Comparison of ENCODE assay signal across 25 mouse cellular contexts in the genomic region with DNA sequence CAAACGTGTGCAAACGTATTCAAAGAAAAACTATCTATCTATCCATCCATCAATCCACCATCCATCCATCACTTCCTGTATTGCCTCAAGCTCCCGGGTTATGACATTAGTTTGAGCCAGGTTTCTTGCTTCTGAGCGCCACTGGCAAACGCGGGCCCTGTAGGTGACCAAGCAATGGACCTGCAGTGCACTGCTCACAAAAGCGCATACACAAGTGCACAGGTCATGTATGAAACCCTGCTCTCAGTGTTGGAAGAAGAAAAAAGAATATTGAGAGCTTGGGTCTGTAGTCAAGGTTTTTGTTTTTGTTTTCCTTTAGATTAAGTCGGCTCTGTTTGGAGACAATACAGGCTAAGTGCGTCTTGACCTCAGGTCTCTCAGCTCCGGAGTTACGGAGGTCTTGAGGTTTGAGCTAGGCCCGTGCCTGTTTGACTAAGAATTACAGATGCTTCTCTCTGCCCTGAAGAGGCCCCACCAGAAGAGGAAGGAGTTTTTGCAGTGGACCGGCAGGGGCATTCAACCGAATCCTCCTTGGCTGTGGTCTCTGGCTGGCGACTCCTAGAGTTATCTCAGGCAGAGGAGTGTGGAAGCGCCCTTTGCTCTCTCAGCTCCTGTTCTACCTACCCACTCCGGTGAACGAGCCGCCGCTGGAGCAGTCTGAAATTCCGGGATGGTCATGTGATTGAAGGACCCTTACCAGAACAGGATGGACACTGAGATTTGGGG. TPM values are rescaled to one million over a fixed set of nuclear protein-coding genes. Genes with fewer than 3 reads are reported as not detected.
DNase-seq lines count a peak whose midpoint lies in the region; ATAC-seq and TF ChIP-seq lines count a peak whose summit lies in the region.
"Had no signal": no experiment of that assay in that cellular context is flagged by ENCODE, and none has a peak within 500 bp of the region (broad histone marks: within the 10 kb centered on the region; RNA-seq: fewer than 3 reads in every experiment).

No protein-coding gene starts in this region.

- peaks cover 100% of the 10 kb centered on the region for H3K27me3 ChIP-seq in hindbrain, embryonic 10.5 days (ENCODE audit: insufficient read depth, poor library complexity, severe bottlenecking)
- H3K27me3 ChIP-seq in hindbrain, postnatal 0 days (ENCODE audit: insufficient read depth, low read length): peaks cover 80% of the 10 kb centered on the region
- peaks cover 93% of the 10 kb centered on the region for H3K27me3 ChIP-seq in E14TG2a.4 (ENCODE audit: insufficient read depth, low read length)
- peaks cover 100% of the 10 kb centered on the region for H3K27me3 ChIP-seq in limb, embryonic 10.5 days (ENCODE audit: low read depth, poor library complexity, severe bottlenecking)

- no peak for ATAC-seq in hindbrain, postnatal 0 days
- ATAC-seq in megakaryocyte progenitor cell, adult 5-6 weeks (replicated peaks; ENCODE audit: poor library complexity): no peak
- ATAC-seq: lung, postnatal 0 days had no signal

- no peak for TF ChIP-seq CTCF in hindbrain, postnatal 0 days (IDR thresholded peaks at IDR 0.05; ENCODE audit: low read depth)
- no peak for TF ChIP-seq CTCF in E14TG2a.4 (conservative IDR thresholded peaks at IDR 0.05; ENCODE audit: low read length)

- H3K4me3 ChIP-seq in hindbrain, embryonic 10.5 days: no peak overlapping the region
- no peak overlapping the region for H3K4me3 ChIP-seq in hindbrain, postnatal 0 days (ENCODE audit: low read length)
- H3K4me3 ChIP-seq in E14TG2a.4 (replicated peaks; ENCODE audit: low read length): 0 out of 2 replicates have a peak overlapping the region, but pooled peaks have one; percentile 1
- H3K4me3 ChIP-seq in limb, embryonic 10.5 days: no peak overlapping the region
- H3K4me3 ChIP-seq: embryonic facial prominence, embryonic 12.5 days; heart, embryonic 15.5 days; liver, embryonic 15.5 days; myocyte had no signal

- DNase-seq in hindbrain, embryonic 10.5 days (ENCODE audit: low spot score): peak; percentile 58
- no peak for DNase-seq in hindbrain, postnatal 0 days (ENCODE audit: low spot score)
- DNase-seq in embryo, embryonic 10.5 days (ENCODE audit: low spot score): peak; percentile 60
- DNase-seq in limb, embryonic 10.5 days (ENCODE audit: low spot score): peak; percentile 59
- DNase-seq in gastrocnemius, postnatal 10 days: no peak
- DNase-seq: adrenal gland, postnatal 25 days; cerebellum, adult 8-10 months; heart, adult 18-20 months; kidney, adult 18-20 months; kidney, postnatal 25 days; layer of hippocampus, adult 9-11 months; right cerebral cortex, adult 18-20 months; thymus, postnatal 36 days had no signal

- peaks cover 30% of the 10 kb centered on the region for H3K4me1 ChIP-seq in hindbrain, embryonic 10.5 days (replicated peaks)
- no peaks in the 10 kb centered on the region for H3K4me1 ChIP-seq in hindbrain, postnatal 0 days (ENCODE audit: insufficient read depth, low read length)
- peaks cover 62% of the 10 kb centered on the region for H3K4me1 ChIP-seq in E14TG2a.4 (replicated peaks; ENCODE audit: low read depth, low read length)
- peaks cover 32% of the 10 kb centered on the region for H3K4me1 ChIP-seq in limb, embryonic 10.5 days

- no peaks in the 10 kb centered on the region for H3K9me3 ChIP-seq in hindbrain, embryonic 10.5 days
- no peaks in the 10 kb centered on the region for H3K9me3 ChIP-seq in hindbrain, postnatal 0 days (ENCODE audit: low read length)
- H3K9me3 ChIP-seq in E14TG2a.4 (ENCODE audit: low read length): no peaks in the 10 kb centered on the region
- no peaks in the 10 kb centered on the region for H3K9me3 ChIP-seq in limb, embryonic 10.5 days (replicated peaks)
- H3K9me3 ChIP-seq: embryonic facial prominence, embryonic 12.5 days; heart, embryonic 15.5 days; liver, embryonic 15.5 days had no signal

- no peak overlapping the region for H3K4me2 ChIP-seq in hindbrain, postnatal 0 days (ENCODE audit: low read depth, low read length)
- H3K4me2 ChIP-seq: embryonic facial prominence, embryonic 12.5 days; heart, embryonic 15.5 days; liver, embryonic 15.5 days had no signal

- no peak overlapping the region for H3K9ac ChIP-seq in hindbrain, postnatal 0 days (replicated peaks; ENCODE audit: low read length)
- H3K9ac ChIP-seq: embryonic facial prominence, embryonic 12.5 days; heart, embryonic 15.5 days; liver, embryonic 15.5 days had no signal

- H3K36me3 ChIP-seq in hindbrain, embryonic 10.5 days: no peaks in the 10 kb centered on the region
- no peaks in the 10 kb centered on the region for H3K36me3 ChIP-seq in hindbrain, postnatal 0 days (ENCODE audit: insufficient read depth, low read length)
- H3K36me3 ChIP-seq in E14TG2a.4 (ENCODE audit: insufficient read depth, low read length): no peaks in the 10 kb centered on the region
- no peaks in the 10 kb centered on the region for H3K36me3 ChIP-seq in limb, embryonic 10.5 days
- H3K36me3 ChIP-seq: embryonic facial prominence, embryonic 12.5 days; heart, embryonic 15.5 days; liver, embryonic 15.5 days had no signal

- no peak overlapping the region for H3K27ac ChIP-seq in hindbrain, embryonic 10.5 days
- no peak overlapping the region for H3K27ac ChIP-seq in hindbrain, postnatal 0 days
- no peak overlapping the region for H3K27ac ChIP-seq in limb, embryonic 10.5 days
- H3K27ac ChIP-seq: embryonic facial prominence, embryonic 12.5 days; heart, embryonic 15.5 days; liver, embryonic 15.5 days had no signal

- under 1% methylated on average over 21 of the region's 21 CpGs for WGBS in hindbrain, embryonic 10.5 days
- WGBS in hindbrain, postnatal 0 days: 1% methylated on average over 21 of the region's 21 CpGs
- WGBS in limb, embryonic 10.5 days: 1% methylated on average over 21 of the region's 21 CpGs

RNA-seq across cellular contexts. Expression of gene Otp, which starts 4.8 kb away (rescaled TPM):
- 2.2 and 4.0 TPM in 2 replicates for polyA plus RNA-seq in hindbrain, embryonic 10.5 days (2016; fragmentation: Nextera tagmentation; extraction: Ambion mirVana)
- 4.3 and 4.7 TPM in 2 replicates for total RNA-seq in hindbrain, postnatal 0 days (2014; rRNA removed)
- polyA plus RNA-seq in hindbrain, postnatal 0 days (2015; fragmentation: Nextera tagmentation; extraction: Ambion mirVana): 4.2 and 4.9 TPM in 2 replicates
- polyA plus RNA-seq in limb, embryonic 10.5 days (2016; fragmentation: Nextera tagmentation; extraction: Ambion mirVana): not detected in 2 replicates
- total RNA-seq in gastrocnemius, postnatal 10 days (2021): not detected
- not detected in 2 replicates for total RNA-seq in megakaryocyte progenitor cell, adult 5-6 weeks (2015)
- total RNA-seq in megakaryocyte progenitor cell, adult 5-6 weeks (2017): not detected in 2 replicates
- total RNA-seq: adrenal gland, postnatal 25 days; ES-E14; heart, adult 18-20 months; hematopoietic stem cell, adult 5-6 weeks; megakaryocyte-erythroid progenitor cell, adult 5-6 weeks had no signal
- polyA plus RNA-seq: C2C12; heart, embryonic 15.5 days; liver, embryonic 15.5 days; lung, postnatal 0 days; myocyte; small intestine, adult 2 months had no signal

Comparison
In these comparisons a context has a peak if more than half of its experiments do, and no peak if none do; other contexts are left out.
1. DNase-seq: peak in hindbrain, embryonic 10.5 days (single experiment), embryo, embryonic 10.5 days (single experiment) and limb, embryonic 10.5 days (single experiment); none in hindbrain, postnatal 0 days (single experiment) and gastrocnemius, postnatal 10 days (single experiment).